Mouse (Mus musculus): ENCODE results near the gene Dner.

GRCm38 (mm10) chr1:84361389-84361788 is 334.6 kb downstream of the Dner start:
- TF ChIP-seq TAL1 (IDR thresholded peaks at IDR 0.05; ENCODE audit: low read length) (no peak), GATA1 (IDR thresholded peaks at IDR 0.05; ENCODE audit: low read length) (no peak)

Measured in erythroblast, embryonic 14.5 days (primary cell).